ENCODE assay signal across 21 mouse cellular contexts in genomic region chr10:88119721-88120120, GRCm38 (mm10). TPM values are rescaled to one million over a fixed set of nuclear protein-coding genes. Genes with fewer than 3 reads are reported as not detected.
A peak's percentile ranks its signal among the peaks of the same experiment; 100 is the strongest.
DNase-seq lines count a peak whose midpoint lies in the region; TF ChIP-seq lines count a peak whose summit lies in the region.
"Had no signal": no experiment of that assay in that cellular context is flagged by ENCODE, and none has a peak within 500 bp of the region (broad histone marks: within the 10 kb centered on the region; RNA-seq: fewer than 3 reads in every experiment).

No protein-coding gene starts in this region.

- no peak; the same call in 1 of the 2 replicates for TF ChIP-seq RAD21 in MEL (IDR thresholded peaks at IDR 0.05; ENCODE audit: low read depth, low read length)

- no peak for TF ChIP-seq EP300 in MEL (IDR thresholded peaks at IDR 0.05; ENCODE audit: low read depth in 1 of 2, low read length in 2 of 2)

- no peaks in the 10 kb centered on the region for H3K9me3 ChIP-seq in MEL (replicated peaks; ENCODE audit: insufficient read depth, low read length)
- H3K9me3 ChIP-seq: embryonic facial prominence, embryonic 13.5 days; forebrain, embryonic 12.5 days; heart, embryonic 12.5 days; hindbrain, embryonic 10.5 days; liver, embryonic 12.5 days; midbrain, embryonic 15.5 days; neural tube, embryonic 12.5 days had no signal

- no peaks in the 10 kb centered on the region for H3K79me2 ChIP-seq in liver, adult 2 months (ENCODE audit: control insufficient read depth, insufficient read depth, low read length)
- no peaks in the 10 kb centered on the region for H3K79me2 ChIP-seq in MEL (ENCODE audit: control insufficient read depth, insufficient read depth, low read length, poor library complexity)

- no peaks in the 10 kb centered on the region for H3K27me3 ChIP-seq in liver, adult 2 months (ENCODE audit: control insufficient read depth, insufficient read depth, low read length)
- no peaks in the 10 kb centered on the region for H3K27me3 ChIP-seq in MEL (ENCODE audit: control insufficient read depth in 1 of 2, insufficient read depth in 2 of 2, low read length in 2 of 2)
- H3K27me3 ChIP-seq: embryonic facial prominence, embryonic 13.5 days; forebrain, embryonic 12.5 days; heart, embryonic 12.5 days; liver, embryonic 12.5 days; midbrain, embryonic 15.5 days; neural tube, embryonic 12.5 days had no signal

- no peak overlapping the region for H3K27ac ChIP-seq in gastrocnemius, adult 2 months
- H3K27ac ChIP-seq in liver, adult 2 months (replicated peaks; ENCODE audit: insufficient read depth, low read depth, low read length): no peak overlapping the region
- H3K27ac ChIP-seq in MEL (ENCODE audit: control insufficient read depth, low read depth, low read length): no peak overlapping the region
- H3K27ac ChIP-seq: embryonic facial prominence, embryonic 13.5 days; forebrain, embryonic 12.5 days; hindbrain, embryonic 10.5 days; liver, embryonic 12.5 days; midbrain, embryonic 15.5 days; neural tube, embryonic 12.5 days had no signal

- no peaks in the 10 kb centered on the region for H3K36me3 ChIP-seq in liver, adult 2 months (ENCODE audit: control insufficient read depth, insufficient read depth, low read length)
- no peaks in the 10 kb centered on the region; a peak in 1 of 4 replicates for H3K36me3 ChIP-seq in MEL (ENCODE audit: control insufficient read depth in 1 of 2, insufficient read depth in 2 of 2, low read length in 2 of 2)
- H3K36me3 ChIP-seq: midbrain, embryonic 15.5 days; neural tube, embryonic 12.5 days had no signal

- H3K9ac ChIP-seq in liver, adult 2 months (ENCODE audit: low read depth, low read length): no peak overlapping the region
- no peak overlapping the region for H3K9ac ChIP-seq in MEL (ENCODE audit: control insufficient read depth, low read depth, low read length, poor library complexity, severe bottlenecking)
- H3K9ac ChIP-seq: embryonic facial prominence, embryonic 13.5 days; forebrain, embryonic 12.5 days; heart, embryonic 12.5 days; liver, embryonic 12.5 days; midbrain, embryonic 15.5 days; neural tube, embryonic 12.5 days had no signal

- intact Hi-C loops in gastrocnemius, adult 2 months (cut with DNase I): no loop called here
- intact Hi-C loops in gastrocnemius, postnatal 36 days (cut with DNase I): no loop called here

- DNase-seq in gastrocnemius, adult 2 months: no peak
- DNase-seq in gastrocnemius, postnatal 36 days: no peak
- DNase-seq in liver, adult 2 months (ENCODE audit: extremely low read depth, low read depth, low spot score): peak; percentile 2
- DNase-seq in liver: no peak
- DNase-seq in MEL (ENCODE audit: low read depth, low spot score): no peak
- peak; percentile 32 for DNase-seq in brain, embryonic 14.5 days (ENCODE audit: low read depth)
- no peak for DNase-seq in layer of hippocampus, adult 11-12 months (ENCODE audit: low spot score)
- DNase-seq: cerebellum, adult 9-11 months; gastrocnemius, postnatal 10 days; kidney, adult 2 months; lung, postnatal 36 days had no signal

- no peak overlapping the region for H3K4me3 ChIP-seq in gastrocnemius, adult 2 months
- no peak overlapping the region for H3K4me3 ChIP-seq in liver, adult 2 months (ENCODE audit: insufficient read depth, low read depth, low read length)
- no peak overlapping the region for H3K4me3 ChIP-seq in MEL (ENCODE audit: control insufficient read depth in 1 of 2, insufficient read depth in 1 of 2, low read depth in 2 of 2, low read length in 2 of 2)
- H3K4me3 ChIP-seq: embryonic facial prominence, embryonic 13.5 days; forebrain, embryonic 12.5 days; heart, embryonic 12.5 days; hindbrain, embryonic 10.5 days; liver, embryonic 12.5 days; midbrain, embryonic 15.5 days; neural tube, embryonic 12.5 days had no signal

- TF ChIP-seq CTCF in gastrocnemius, adult 2 months (IDR thresholded peaks at IDR 0.05): peak; percentile 31; the same call in 1 of the 2 replicates
- 0 out of 2 replicates have a peak, but pooled peaks have one; percentile 4 for TF ChIP-seq CTCF in liver, adult 2 months (IDR thresholded peaks at IDR 0.05; ENCODE audit: low read depth, low read length)
- 0 out of 6 replicates have a peak, but pooled peaks of 1 of the 3 experiments have one; percentile 2 for TF ChIP-seq CTCF in MEL (IDR thresholded peaks at IDR 0.05 in 2 of 3, conservative IDR thresholded peaks at IDR 0.05 in 1 of 3; ENCODE audit: control insufficient read depth in 1 of 3, insufficient read depth in 1 of 3, low read depth in 2 of 3, low read length in 3 of 3, poor library complexity in 1 of 3, severe bottlenecking in 1 of 3)
- TF ChIP-seq CTCF in brain, embryonic 14.5 days (IDR thresholded peaks at IDR 0.05; ENCODE audit: borderline replicate concordance, extremely low read depth, insufficient read depth, insufficient read length): peak; percentile 44; the same call in 1 of the 2 replicates

- no peak for TF ChIP-seq POLR2A in liver, adult 2 months (IDR thresholded peaks at IDR 0.05; ENCODE audit: extremely low read depth, insufficient read depth, low read length)
- TF ChIP-seq POLR2A in MEL (IDR thresholded peaks at IDR 0.05; ENCODE audit: control insufficient read depth in 1 of 2, insufficient read depth in 1 of 2, low read depth in 1 of 2, low read length in 2 of 2, poor library complexity in 1 of 2): no peak
- no peak for TF ChIP-seq POLR2A in brain, embryonic 14.5 days (IDR thresholded peaks at IDR 0.05; ENCODE audit: borderline replicate concordance, extremely low read depth, insufficient read depth, insufficient read length, poor library complexity, severe bottlenecking)

- H3K4me1 ChIP-seq in liver, adult 2 months (ENCODE audit: control insufficient read depth, insufficient read depth, low read length): no peaks in the 10 kb centered on the region
- H3K4me1 ChIP-seq in MEL (ENCODE audit: control insufficient read depth in 1 of 2, insufficient read depth in 2 of 2, low read length in 2 of 2): no peaks in the 10 kb centered on the region
- H3K4me1 ChIP-seq: embryonic facial prominence, embryonic 13.5 days; forebrain, embryonic 12.5 days; heart, embryonic 12.5 days; hindbrain, embryonic 10.5 days; liver, embryonic 12.5 days; midbrain, embryonic 15.5 days; neural tube, embryonic 12.5 days had no signal

TF ChIP-seq in MEL, 35 proteins besides CTCF, POLR2A, EP300 and RAD21:
- TF ChIP-seq USF1 (IDR thresholded peaks at IDR 0.05; ENCODE audit: low read depth, low read length) (no peak), SMC3 (IDR thresholded peaks at IDR 0.05; ENCODE audit: low read depth, low read length) (peak; percentile 10; the same call in 1 of the 2 replicates)

RNA-seq across cellular contexts. Expression of gene Parpbp, which starts 27.0 kb away (rescaled TPM):
- total RNA-seq in gastrocnemius, adult 2 months (2021): not detected
- under 1 TPM; 0.13 to 0.25 TPM for total RNA-seq in gastrocnemius, postnatal 36 days (2021)
- total RNA-seq in liver, adult 2 months (2014; rRNA removed): 0.09 and 0.67 TPM in 2 replicates
- 0.02 TPM in 1 of 2 replicates, not detected in the other for polyA plus RNA-seq in liver, adult 2 months (2012; rRNA removed)
- 17.6 and 19.0 TPM in 2 replicates for total RNA-seq in MEL (2012; rRNA removed)
- polyA plus RNA-seq in MEL (2012; ENCODE audit: insufficient read depth in 1 of 2, insufficient read length in 2 of 2, low read depth in 1 of 2, low replicate concordance in 2 of 2, missing spikeins in 1 of 2): 10 to 100 TPM in 1 of 2 experiments, not detected in 1; 14.6 TPM
- polyA plus RNA-seq in brain, embryonic 14.5 days (2012; rRNA removed): 2.9 and 3.2 TPM in 2 replicates

RNA-seq across cellular contexts. Expression of gene Nup37, which starts 27.1 kb away (rescaled TPM):
- 1 to 10 TPM; 5.3 to 6.9 TPM for total RNA-seq in gastrocnemius, adult 2 months (2021)
- total RNA-seq in gastrocnemius, postnatal 36 days (2021): 1 to 10 TPM; 4.5 TPM
- total RNA-seq in liver, adult 2 months (2014; rRNA removed): 8.9 and 11.3 TPM in 2 replicates
- 2.4 and 3.4 TPM in 2 replicates for polyA plus RNA-seq in liver, adult 2 months (2012; rRNA removed)
- total RNA-seq in MEL (2012; rRNA removed): 109 and 118 TPM in 2 replicates
- 100 to 1,000 TPM in 1 of 2 experiments, 10 to 100 TPM in 1; 85.4 to 193 TPM for polyA plus RNA-seq in MEL (2012; ENCODE audit: insufficient read depth in 1 of 2, insufficient read length in 2 of 2, low read depth in 1 of 2, low replicate concordance in 2 of 2, missing spikeins in 1 of 2)
- 17.8 and 29.6 TPM in 2 replicates for polyA plus RNA-seq in brain, embryonic 14.5 days (2012; rRNA removed)

RNA-seq across cellular contexts. Expression of gene Pmch, which starts 28.8 kb away (rescaled TPM):
- total RNA-seq in gastrocnemius, adult 2 months (2021): not detected
- total RNA-seq in gastrocnemius, postnatal 36 days (2021): not detected
- not detected in 2 replicates for total RNA-seq in liver, adult 2 months (2014; rRNA removed)
- polyA plus RNA-seq in liver, adult 2 months (2012; rRNA removed): not detected in 2 replicates
- 0.23 TPM in 1 of 2 replicates, not detected in the other for total RNA-seq in MEL (2012; rRNA removed)
- 1 to 10 TPM in 1 of 2 experiments, not detected in 1; 1.8 TPM for polyA plus RNA-seq in MEL (2012; ENCODE audit: insufficient read depth in 1 of 2, insufficient read length in 2 of 2, low read depth in 1 of 2, low replicate concordance in 2 of 2, missing spikeins in 1 of 2)
- polyA plus RNA-seq in brain, embryonic 14.5 days (2012; rRNA removed): 3.9 and 5.3 TPM in 2 replicates
- total RNA-seq: adrenal gland, adult 18-20 months; gastrocnemius, postnatal 10 days; left cerebral cortex, postnatal 10 days had no signal
- polyA plus RNA-seq: kidney, adult 2 months; neural tube, embryonic 12.5 days; spleen, adult 2 months had no signal

Comparison
In these comparisons a context has a peak if more than half of its experiments do, and no peak if none do; other contexts are left out.
1. DNase-seq: peak in liver, adult 2 months (single experiment) and brain, embryonic 14.5 days (single experiment); none in gastrocnemius, adult 2 months (single experiment), gastrocnemius, postnatal 36 days (0 of 2), liver (single experiment), MEL (single experiment) and layer of hippocampus, adult 11-12 months (single experiment).
2. RNA of gene Parpbp, which starts 27.0 kb away (total RNA-seq): 17.6 to 19.0 TPM in MEL; 0.13 to 0.25 TPM in gastrocnemius, postnatal 36 days, not detected in gastrocnemius, adult 2 months and 0.09 to 0.67 TPM in liver, adult 2 months; every median in the first group is over 10 times any median in the second.